Mouse (Mus musculus) CH12.LX (cell line): ENCODE measurements around the gene C1ql3.

Experiments
- CTCF ChIP-seq, 2 experiments: IDR thresholded peaks in 1 of 2; conservative IDR thresholded peaks in 1 of 2; 2 replicates each; pipeline ENCODE4 v1.5.1; 2011 to 2012; ENCODE audit warnings: low read depth in 2 of 2, low read length in 2 of 2, improper control_type of control experiment in 1 of 2, inconsistent platforms in 1 of 2, mild to moderate bottlenecking in 1 of 2, moderate library complexity in 1 of 2
- ETS1 ChIP-seq: conservative IDR thresholded peaks from 2 replicates; pipeline ENCODE4 v1.6.1; 2012; ENCODE audit warnings: low read depth, mild to moderate bottlenecking, inconsistent platforms, low read length, improper control_type of control experiment, moderate library complexity
- GABPA ChIP-seq: IDR thresholded peaks from 2 replicates; pipeline ENCODE4 v1.6.1; 2012; ENCODE audit warnings: low read depth, low read length, improper control_type of control experiment, inconsistent platforms; ENCODE audit not compliant: insufficient replicate concordance
- POLR2A ChIP-seq: IDR thresholded peaks from 2 replicates; pipeline ENCODE4 v1.6.1; 2011; ENCODE audit warnings: low read depth, mild to moderate bottlenecking, improper control_type of control experiment, low read length

GRCm38 (mm10) chr2:12977367-12977766, 34.2 kb downstream of the C1ql3 start:
- TF ChIP-seq GABPA (no peak), CTCF (conservative IDR thresholded peaks at IDR 0.05 in 1 of 2, IDR thresholded peaks at IDR 0.05 in 1 of 2; ENCODE audit: low read depth in 2 of 2, low read length in 2 of 2) (no peak), ETS1 (no peak), POLR2A (no peak)
